Mouse (Mus musculus): ENCODE measurements around the gene Ebna1bp2. TPM values are rescaled to one million over a fixed set of nuclear protein-coding genes. Genes with fewer than 3 reads are reported as not detected.

The Ebna1bp2 gene
- polyA plus RNA-seq, 1 experiment from 2014 or later: 94.5 TPM

GRCm38 (mm10) chr4:118620967-118621320 lies 345 bp downstream of the Ebna1bp2 start:
- peak overlapping the region; percentile 91 for H3K4me2 ChIP-seq (replicated peaks; ENCODE audit: low read depth)
- DNase-seq (ENCODE audit: low spot score): no peak
- no peaks in the 10 kb centered on the region for H3K9me3 ChIP-seq (ENCODE audit: control insufficient read depth, low read length)
- H3K9ac ChIP-seq (ENCODE audit: low read length): peak overlapping the region; percentile 81
- 0 out of 2 replicates have a peak overlapping the region, but pooled peaks have one; percentile 35 for H3K27ac ChIP-seq (replicated peaks)
- peak overlapping the region; percentile 76 for H3K4me3 ChIP-seq (ENCODE audit: low read depth, low read length)
- no peak for TF ChIP-seq EP300 (optimal IDR thresholded peaks at IDR 0.05)
- no peak for TF ChIP-seq CTCF (IDR thresholded peaks at IDR 0.05; ENCODE audit: low read depth)
- ATAC-seq (ENCODE audit: low FRiP score, low TSS enrichment): peak; percentile 40
- under 1% methylated on average over 23 of the region's 23 CpGs for whole genome bisulfite sequencing
- no peaks in the 10 kb centered on the region for H3K27me3 ChIP-seq (ENCODE audit: control insufficient read depth, insufficient read depth, low read length)
- peaks cover 18% of the 10 kb centered on the region for H3K36me3 ChIP-seq (ENCODE audit: control insufficient read depth, insufficient read depth, low read length)
- H3K4me1 ChIP-seq (replicated peaks; ENCODE audit: control insufficient read depth, insufficient read depth): no peaks in the 10 kb centered on the region

DNA sequence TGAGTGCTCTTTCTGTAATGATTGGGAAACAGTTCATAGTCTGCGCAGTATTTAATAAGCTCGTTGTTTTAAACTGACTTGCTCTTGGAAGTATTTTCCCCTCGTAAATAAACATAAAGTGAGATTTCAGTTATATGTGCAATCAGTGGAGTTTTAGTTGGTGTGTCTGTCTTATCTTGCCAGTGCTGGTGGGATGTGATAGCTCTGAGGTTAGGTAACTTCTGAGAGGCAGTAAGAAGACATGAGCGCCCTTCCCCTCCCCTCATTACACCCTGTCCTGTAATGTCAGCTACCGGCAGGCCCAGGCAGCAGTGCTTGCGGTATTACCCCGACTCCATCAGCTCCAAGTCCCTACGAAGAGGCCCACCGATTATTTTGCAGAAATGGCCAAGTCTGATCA lies 1.2 kb downstream of the Ebna1bp2 start:
- Histone ChIP-seq H3K36me3 (ENCODE audit: control insufficient read depth, insufficient read depth, low read length) (peaks cover 18% of the 10 kb centered on the region), H3K4me1 (replicated peaks; ENCODE audit: control insufficient read depth, insufficient read depth) (no peaks in the 10 kb centered on the region), H3K4me2 (replicated peaks; ENCODE audit: low read depth) (peak overlapping the region; percentile 91), H3K9ac (ENCODE audit: low read length) (no peak overlapping the region; the same call in 1 of the 2 replicates), H3K4me3 (ENCODE audit: low read depth, low read length) (peak overlapping the region; percentile 76; the same call in 1 of the 2 replicates), H3K27ac (replicated peaks) (no peak overlapping the region), H3K27me3 (ENCODE audit: control insufficient read depth, insufficient read depth, low read length) (no peaks in the 10 kb centered on the region), H3K9me3 (ENCODE audit: control insufficient read depth, low read length) (no peaks in the 10 kb centered on the region)
- no peak for ATAC-seq (ENCODE audit: low FRiP score, low TSS enrichment)
- TF ChIP-seq CTCF (IDR thresholded peaks at IDR 0.05; ENCODE audit: low read depth) (no peak), EP300 (optimal IDR thresholded peaks at IDR 0.05) (no peak)
- WGBS: 82% methylated on average over 9 of the region's 9 CpGs
- DNase-seq (ENCODE audit: low spot score): no peak

DNA sequence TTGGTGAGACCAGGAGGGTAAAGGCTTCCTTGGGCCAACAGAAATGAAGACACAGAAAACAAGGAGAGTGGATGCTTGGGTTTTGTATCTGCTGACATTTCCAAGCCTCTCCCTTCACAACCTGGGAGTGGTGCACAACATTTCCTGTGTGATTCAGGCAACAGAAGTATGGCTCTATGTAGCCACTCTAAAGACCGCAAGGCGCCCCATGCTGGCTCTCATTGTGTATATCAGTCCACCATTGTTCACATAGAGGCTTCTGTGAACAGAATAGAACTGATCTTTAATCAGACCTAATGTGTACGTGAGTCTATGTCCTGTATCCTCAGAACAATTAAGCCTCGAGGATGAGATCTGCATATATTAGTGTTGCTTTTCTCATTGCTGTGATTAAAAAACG lies 9.7 kb downstream of the Ebna1bp2 start:
- H3K4me1 ChIP-seq (replicated peaks; ENCODE audit: control insufficient read depth, insufficient read depth): no peaks in the 10 kb centered on the region
- 90% methylated on average over 5 of the region's 5 CpGs for WGBS
- no peak overlapping the region for H3K27ac ChIP-seq (replicated peaks)
- H3K4me3 ChIP-seq (ENCODE audit: low read depth, low read length): no peak overlapping the region
- no peak overlapping the region for H3K9ac ChIP-seq (ENCODE audit: low read length)
- H3K36me3 ChIP-seq (ENCODE audit: control insufficient read depth, insufficient read depth, low read length): peaks cover 9% of the 10 kb centered on the region
- TF ChIP-seq CTCF (IDR thresholded peaks at IDR 0.05; ENCODE audit: low read depth) (no peak), EP300 (optimal IDR thresholded peaks at IDR 0.05) (no peak)
- DNase-seq (ENCODE audit: low spot score): no peak
- H3K9me3 ChIP-seq (ENCODE audit: control insufficient read depth, low read length): no peaks in the 10 kb centered on the region
- H3K4me2 ChIP-seq (replicated peaks; ENCODE audit: low read depth): no peak overlapping the region
- H3K27me3 ChIP-seq (ENCODE audit: control insufficient read depth, insufficient read depth, low read length): no peaks in the 10 kb centered on the region
- ATAC-seq (ENCODE audit: low FRiP score, low TSS enrichment): no peak

GRCm38 (mm10) chr4:118642346-118643190 lies 22.0 kb downstream of the Ebna1bp2 start:
- no peaks in the 10 kb centered on the region for H3K4me1 ChIP-seq (replicated peaks; ENCODE audit: control insufficient read depth, insufficient read depth)
- H3K9me3 ChIP-seq (ENCODE audit: control insufficient read depth, low read length): no peaks in the 10 kb centered on the region
- H3K36me3 ChIP-seq (ENCODE audit: control insufficient read depth, insufficient read depth, low read length): no peaks in the 10 kb centered on the region
- ATAC-seq (ENCODE audit: low FRiP score, low TSS enrichment) (no peak), DNase-seq (ENCODE audit: low spot score) (no peak)
- TF ChIP-seq EP300 (optimal IDR thresholded peaks at IDR 0.05): no peak
- no peak for TF ChIP-seq CTCF (IDR thresholded peaks at IDR 0.05; ENCODE audit: low read depth)
- H3K4me3 ChIP-seq (ENCODE audit: low read depth, low read length): no peak overlapping the region
- peak overlapping the region; percentile 21 for H3K4me2 ChIP-seq (replicated peaks; ENCODE audit: low read depth)
- 38% methylated on average over 20 of the region's 20 CpGs for WGBS
- no peaks in the 10 kb centered on the region for H3K27me3 ChIP-seq (ENCODE audit: control insufficient read depth, insufficient read depth, low read length)
- H3K27ac ChIP-seq (replicated peaks): peak overlapping the region; percentile 36; the same call in 1 of the 2 replicates
- H3K9ac ChIP-seq (ENCODE audit: low read length): no peak overlapping the region

DNA sequence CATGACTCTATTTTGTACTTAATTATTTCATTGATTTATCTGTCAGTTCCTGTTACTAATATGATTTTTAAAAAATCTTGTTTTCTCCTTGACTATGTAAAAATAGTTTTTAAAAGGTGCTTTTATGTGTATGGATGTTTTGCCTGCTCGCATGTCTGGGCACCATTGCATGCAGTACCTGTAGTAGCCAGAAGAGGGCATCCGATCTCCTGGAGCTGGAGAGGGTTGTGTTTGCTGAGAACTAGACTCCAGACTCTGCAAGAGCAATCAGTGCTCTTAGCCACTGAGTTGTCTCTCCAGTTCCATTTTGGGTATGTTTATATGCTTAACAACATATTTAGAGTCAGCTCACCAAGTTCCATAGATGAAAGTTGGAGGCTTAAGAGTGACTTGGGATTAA lies 24.6 kb downstream of the Ebna1bp2 start:
- no peaks in the 10 kb centered on the region for H3K27me3 ChIP-seq (ENCODE audit: control insufficient read depth, insufficient read depth, low read length)
- no peak overlapping the region for H3K9ac ChIP-seq (ENCODE audit: low read length)
- 8% methylated on average over 2 of the region's 2 CpGs for WGBS
- TF ChIP-seq EP300 (optimal IDR thresholded peaks at IDR 0.05) (no peak), CTCF (IDR thresholded peaks at IDR 0.05; ENCODE audit: low read depth) (peak; percentile 84)
- no peak overlapping the region for H3K4me2 ChIP-seq (replicated peaks; ENCODE audit: low read depth)
- H3K9me3 ChIP-seq (ENCODE audit: control insufficient read depth, low read length): no peaks in the 10 kb centered on the region
- H3K4me1 ChIP-seq (replicated peaks; ENCODE audit: control insufficient read depth, insufficient read depth): no peaks in the 10 kb centered on the region
- H3K4me3 ChIP-seq (ENCODE audit: low read depth, low read length): no peak overlapping the region
- H3K27ac ChIP-seq (replicated peaks): no peak overlapping the region
- DNase-seq (ENCODE audit: low spot score): peak; percentile 68
- no peaks in the 10 kb centered on the region for H3K36me3 ChIP-seq (ENCODE audit: control insufficient read depth, insufficient read depth, low read length)
- no peak for ATAC-seq (ENCODE audit: low FRiP score, low TSS enrichment)

DNA sequence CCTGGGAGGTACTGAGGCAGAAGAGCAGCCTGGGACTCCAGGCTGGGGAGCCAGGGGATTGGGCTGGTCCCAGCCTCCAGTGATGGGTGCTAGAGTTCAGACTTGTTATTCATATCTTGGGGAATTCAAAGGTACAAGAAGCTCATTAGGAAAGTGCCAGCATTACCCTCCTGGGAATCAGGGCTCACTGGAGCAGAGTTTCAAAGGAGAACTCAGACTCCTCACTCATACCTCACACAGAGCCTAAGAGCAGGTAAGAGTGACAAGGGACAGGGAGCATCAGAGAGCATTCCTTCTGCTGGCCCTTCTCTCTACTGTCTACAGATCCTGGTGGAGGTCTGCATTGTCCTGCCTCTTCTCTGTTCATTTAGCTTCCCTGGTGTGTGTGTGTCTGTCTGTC lies 38.1 kb downstream of the Ebna1bp2 start, which contains the start of gene Olfr62:
Olfr62 (plus strand) TSS at position 301 of the 400 bp plus-strand sequence.
- no peaks in the 10 kb centered on the region for H3K9me3 ChIP-seq (ENCODE audit: control insufficient read depth, low read length)
- TF ChIP-seq EP300 (optimal IDR thresholded peaks at IDR 0.05) (no peak), CTCF (IDR thresholded peaks at IDR 0.05; ENCODE audit: low read depth) (no peak)
- no peaks in the 10 kb centered on the region for H3K36me3 ChIP-seq (ENCODE audit: control insufficient read depth, insufficient read depth, low read length)
- no peaks in the 10 kb centered on the region for H3K4me1 ChIP-seq (replicated peaks; ENCODE audit: control insufficient read depth, insufficient read depth)
- no peaks in the 10 kb centered on the region for H3K27me3 ChIP-seq (ENCODE audit: control insufficient read depth, insufficient read depth, low read length)
- H3K27ac ChIP-seq (replicated peaks): no peak within 1 kb of the TSS
- no peak within 1 kb of the TSS for H3K9ac ChIP-seq (ENCODE audit: low read length)
- ATAC-seq (ENCODE audit: low FRiP score, low TSS enrichment) (no peak), DNase-seq (ENCODE audit: low spot score) (no peak)
- H3K4me3 ChIP-seq (ENCODE audit: low read depth, low read length): no peak within 1 kb of the TSS
- no peak within 1 kb of the TSS for H3K4me2 ChIP-seq (replicated peaks; ENCODE audit: low read depth)

Other genes starting within 250 kb of the Ebna1bp2 start
- 2.1 and 2.4 TPM in 2 replicates for gene Szt2, start 211.5 kb upstream of the Ebna1bp2 start, polyA plus RNA-seq (2015; fragmentation: Nextera tagmentation; extraction: Ambion mirVana)
- gene Med8, start 211.5 kb upstream of the Ebna1bp2 start, polyA plus RNA-seq (2015; fragmentation: Nextera tagmentation; extraction: Ambion mirVana): 86.7 and 87.3 TPM in 2 replicates
- 366 and 374 TPM in 2 replicates for gene Elovl1, start 192.7 kb upstream of the Ebna1bp2 start, polyA plus RNA-seq (2015; fragmentation: Nextera tagmentation; extraction: Ambion mirVana)
- 50.0 and 67.3 TPM in 2 replicates for gene Cdc20, start 183.4 kb upstream of the Ebna1bp2 start, polyA plus RNA-seq (2015; fragmentation: Nextera tagmentation; extraction: Ambion mirVana)
- 0.05 and 0.06 TPM in 2 replicates for gene Mpl, start 163.3 kb upstream of the Ebna1bp2 start, polyA plus RNA-seq (2015; fragmentation: Nextera tagmentation; extraction: Ambion mirVana)
- 9.2 and 9.3 TPM in 2 replicates for gene Tie1, start 130.7 kb upstream of the Ebna1bp2 start, polyA plus RNA-seq (2015; fragmentation: Nextera tagmentation; extraction: Ambion mirVana)
- gene 2610528J11Rik, start 93.8 kb upstream of the Ebna1bp2 start, polyA plus RNA-seq (2015; fragmentation: Nextera tagmentation; extraction: Ambion mirVana): 56.8 and 57.6 TPM in 2 replicates
- 41.3 and 42.7 TPM in 2 replicates for gene Tmem125, start 76.8 kb upstream of the Ebna1bp2 start, polyA plus RNA-seq (2015; fragmentation: Nextera tagmentation; extraction: Ambion mirVana)
- gene Cfap57, start within 50 bp of the Ebna1bp2 start, polyA plus RNA-seq (2015; fragmentation: Nextera tagmentation; extraction: Ambion mirVana): 1.2 and 1.3 TPM in 2 replicates
- not detected in 2 replicates for gene Olfr62, start 38.2 kb downstream of the Ebna1bp2 start, polyA plus RNA-seq (2015; fragmentation: Nextera tagmentation; extraction: Ambion mirVana)
- gene Olfr1342, start 72.0 kb downstream of the Ebna1bp2 start, polyA plus RNA-seq (2015; fragmentation: Nextera tagmentation; extraction: Ambion mirVana): not detected in 2 replicates
- not detected in 2 replicates for gene Olfr1341, start 82.7 kb downstream of the Ebna1bp2 start, polyA plus RNA-seq (2015; fragmentation: Nextera tagmentation; extraction: Ambion mirVana)
- gene Olfr1340, start 99.3 kb downstream of the Ebna1bp2 start, polyA plus RNA-seq (2015; fragmentation: Nextera tagmentation; extraction: Ambion mirVana): not detected in 2 replicates
- gene Olfr1339, start 111.4 kb downstream of the Ebna1bp2 start, polyA plus RNA-seq (2015; fragmentation: Nextera tagmentation; extraction: Ambion mirVana): not detected in 2 replicates
- not detected in 2 replicates for gene Olfr1338, start 137.9 kb downstream of the Ebna1bp2 start, polyA plus RNA-seq (2015; fragmentation: Nextera tagmentation; extraction: Ambion mirVana)
- gene Olfr1337, start 161.8 kb downstream of the Ebna1bp2 start, polyA plus RNA-seq (2015; fragmentation: Nextera tagmentation; extraction: Ambion mirVana): not detected in 2 replicates
- gene Olfr1335, start 189.1 kb downstream of the Ebna1bp2 start, polyA plus RNA-seq (2015; fragmentation: Nextera tagmentation; extraction: Ambion mirVana): not detected in 2 replicates
- gene Olfr1333, start 215.5 kb downstream of the Ebna1bp2 start, polyA plus RNA-seq (2015; fragmentation: Nextera tagmentation; extraction: Ambion mirVana): not detected in 2 replicates
- gene Olfr1331, start 243.8 kb downstream of the Ebna1bp2 start, polyA plus RNA-seq (2015; fragmentation: Nextera tagmentation; extraction: Ambion mirVana): not detected in 2 replicates

Data from stomach, postnatal 0 days (tissue).